Mouse (Mus musculus) MEL (cell line): ENCODE data around the gene Aip. TPM values are rescaled to one million over a fixed set of nuclear protein-coding genes. Genes with fewer than 3 reads are reported as not detected.

Experiments
- DNase-seq: peaks from one replicate; pipeline ENCODE4 v3.0.0; 2011; ENCODE audit warnings: low read depth, low spot score
- H3K27ac ChIP-seq: 2 replicates; pipeline ENCODE4 v1.5.1; 2012; ENCODE audit warnings: low read depth, mild to moderate bottlenecking, control low read depth, low read length, moderate library complexity; ENCODE audit not compliant: control insufficient read depth
- H3K27me3 ChIP-seq, 2 experiments: fragments of 150-350 bp in 1 of 2; sonication (generic) in 1 of 2; 2 replicates each; pipeline ENCODE4 v1.6.1; 2012; ENCODE audit warnings: low read length in 2 of 2, mild to moderate bottlenecking in 2 of 2, improper control_type of control experiment in 1 of 2, moderate library complexity in 1 of 2; ENCODE audit not compliant: insufficient read depth in 2 of 2, control insufficient read depth in 1 of 2
- H3K36me3 ChIP-seq, 2 experiments: 2 replicates each; pipeline ENCODE4 v1.6.1; 2012 to 2014; ENCODE audit warnings: low read length in 2 of 2, improper control_type of control experiment in 1 of 2, inconsistent platforms in 1 of 2, mild to moderate bottlenecking in 1 of 2; ENCODE audit not compliant: insufficient read depth in 2 of 2, control insufficient read depth in 1 of 2
- H3K4me1 ChIP-seq, 2 experiments: fragments of 150-350 bp in 1 of 2; sonication (generic) in 1 of 2; 2 replicates each; pipeline ENCODE4 v1.6.1; 2012; ENCODE audit warnings: low read length in 2 of 2, improper control_type of control experiment in 1 of 2, mild to moderate bottlenecking in 1 of 2; ENCODE audit not compliant: insufficient read depth in 2 of 2, control insufficient read depth in 1 of 2
- H3K4me3 ChIP-seq, 2 experiments: fragments of 150-350 bp in 1 of 2; sonication (generic) in 1 of 2; 2 replicates each; pipeline ENCODE4 v1.5.1; 2012; ENCODE audit warnings: low read depth in 2 of 2, low read length in 2 of 2, mild to moderate bottlenecking in 2 of 2, moderate library complexity in 2 of 2, control low read depth in 1 of 2, improper control_type of control experiment in 1 of 2; ENCODE audit not compliant: control insufficient read depth in 1 of 2, insufficient read depth in 1 of 2
- H3K79me2 ChIP-seq: 2 replicates; pipeline ENCODE4 v1.6.1; 2012; ENCODE audit warnings: mild to moderate bottlenecking, low read length, moderate library complexity; ENCODE audit not compliant: control insufficient read depth, poor library complexity, insufficient read depth
- H3K9ac ChIP-seq: 2 replicates; pipeline ENCODE4 v1.6.1; 2012; ENCODE audit warnings: low read depth, mild to moderate bottlenecking, control low read depth, low read length, moderate library complexity; ENCODE audit not compliant: control insufficient read depth, poor library complexity, severe bottlenecking
- H3K9me3 ChIP-seq: fragments of 150-350 bp; sonication (generic); replicated peaks from 2 replicates; pipeline ENCODE4 v1.6.1; 2012; ENCODE audit warnings: mild to moderate bottlenecking, low read length, improper control_type of control experiment, moderate library complexity; ENCODE audit not compliant: insufficient read depth
- BHLHE40 ChIP-seq: IDR thresholded peaks from 2 replicates; pipeline ENCODE4 v1.6.1; 2012; ENCODE audit warnings: low read depth, mild to moderate bottlenecking, inconsistent platforms, low read length, improper control_type of control experiment, borderline replicate concordance
- CHD1 ChIP-seq: IDR thresholded peaks from 2 replicates; pipeline ENCODE4 v1.6.1; 2012; ENCODE audit warnings: low read depth, mild to moderate bottlenecking, inconsistent platforms, low read length, improper control_type of control experiment
- CHD2 ChIP-seq: IDR thresholded peaks from 2 replicates; pipeline ENCODE4 v1.6.1; 2011; ENCODE audit warnings: low read length, improper control_type of control experiment
- E2F4 ChIP-seq: IDR thresholded peaks from 2 replicates; pipeline ENCODE4 v1.6.1; 2011; ENCODE audit warnings: low read depth, low read length, improper control_type of control experiment, borderline replicate concordance
- EP300 ChIP-seq, 2 experiments: IDR thresholded peaks; 2 replicates each; pipeline ENCODE4 v1.6.1; 2011; ENCODE audit warnings: improper control_type of control experiment in 2 of 2, low read length in 2 of 2, low read depth in 1 of 2, mild to moderate bottlenecking in 1 of 2
- ETS1 ChIP-seq: IDR thresholded peaks from 2 replicates; pipeline ENCODE4 v1.6.1; 2012; ENCODE audit warnings: low read depth, mild to moderate bottlenecking, inconsistent platforms, low read length, improper control_type of control experiment, moderate library complexity
- GABPA ChIP-seq: IDR thresholded peaks from 2 replicates; pipeline ENCODE4 v1.6.1; 2012; ENCODE audit warnings: low read depth, mild to moderate bottlenecking, inconsistent platforms, low read length, improper control_type of control experiment, moderate library complexity
- GATA1 ChIP-seq: IDR thresholded peaks from 2 replicates; pipeline ENCODE4 v1.6.1; 2011; ENCODE audit warnings: low read depth, low read length, improper control_type of control experiment
- HCFC1 ChIP-seq: IDR thresholded peaks from 2 replicates; pipeline ENCODE4 v1.6.1; 2012; ENCODE audit warnings: low read depth, mild to moderate bottlenecking, inconsistent platforms, low read length, improper control_type of control experiment, moderate library complexity
- KAT2A ChIP-seq: conservative IDR thresholded peaks from 2 replicates; pipeline ENCODE4 v1.6.1; 2012; ENCODE audit warnings: low read depth, low read length, improper control_type of control experiment, inconsistent platforms
- MAZ ChIP-seq: IDR thresholded peaks from 2 replicates; pipeline ENCODE4 v1.6.1; 2012; ENCODE audit warnings: low read depth, mild to moderate bottlenecking, inconsistent platforms, low read length, improper control_type of control experiment
- NELFE ChIP-seq: IDR thresholded peaks from 2 replicates; pipeline ENCODE4 v1.6.1; 2011; ENCODE audit warnings: low read depth, low read length, improper control_type of control experiment
- POLR2A ChIP-seq, 2 experiments: IDR thresholded peaks; 2 replicates each; pipeline ENCODE4 v1.6.1; 2011 to 2012; ENCODE audit warnings: low read length in 2 of 2, mild to moderate bottlenecking in 2 of 2, control low read depth in 1 of 2, improper control_type of control experiment in 1 of 2, low read depth in 1 of 2, moderate library complexity in 1 of 2; ENCODE audit not compliant: control insufficient read depth in 1 of 2, insufficient read depth in 1 of 2, poor library complexity in 1 of 2
- POLR2AphosphoS2 ChIP-seq: IDR thresholded peaks from 2 replicates; pipeline ENCODE4 v1.6.1; 2011; ENCODE audit warnings: low read length, improper control_type of control experiment
- POLR2AphosphoS5 ChIP-seq: IDR thresholded peaks from 2 replicates; pipeline ENCODE4 v1.6.1; 2012; ENCODE audit warnings: low read depth, borderline replicate concordance, mild to moderate bottlenecking, inconsistent platforms, low read length, moderate library complexity, mixed read lengths
- RAD21 ChIP-seq: IDR thresholded peaks from 2 replicates; pipeline ENCODE4 v1.6.1; 2011; ENCODE audit warnings: mild to moderate bottlenecking, low read depth, low read length, improper control_type of control experiment
- RCOR1 ChIP-seq: IDR thresholded peaks from 2 replicates; pipeline ENCODE4 v1.6.1; 2012; ENCODE audit warnings: low read depth, mild to moderate bottlenecking, inconsistent platforms, low read length, improper control_type of control experiment
- TAL1 ChIP-seq: IDR thresholded peaks from 2 replicates; pipeline ENCODE4 v1.6.1; 2012; ENCODE audit warnings: mild to moderate bottlenecking, inconsistent platforms, low read length, moderate library complexity, mixed read lengths
- TBP ChIP-seq: IDR thresholded peaks from 2 replicates; pipeline ENCODE4 v1.8.0; 2011; ENCODE audit warnings: low read depth, low read length, improper control_type of control experiment
- UBTF ChIP-seq: IDR thresholded peaks from 2 replicates; pipeline ENCODE4 v1.6.1; 2012; ENCODE audit warnings: low read depth, mild to moderate bottlenecking, inconsistent platforms, low read length, improper control_type of control experiment, moderate library complexity, borderline replicate concordance; ENCODE audit not compliant: insufficient read depth
- USF1 ChIP-seq: IDR thresholded peaks from 2 replicates; pipeline ENCODE4 v1.6.1; 2014; ENCODE audit warnings: low read depth, mild to moderate bottlenecking, inconsistent platforms, low read length, improper control_type of control experiment, moderate library complexity
- ZC3H11A ChIP-seq: IDR thresholded peaks from 2 replicates; pipeline ENCODE4 v1.6.1; 2012; ENCODE audit warnings: low read depth, mild to moderate bottlenecking, inconsistent platforms, low read length, improper control_type of control experiment
- ZMIZ1 ChIP-seq: IDR thresholded peaks from 2 replicates; pipeline ENCODE4 v1.6.1; 2012; ENCODE audit warnings: low read depth, mild to moderate bottlenecking, inconsistent platforms, low read length, improper control_type of control experiment, moderate library complexity
- ZNF384 ChIP-seq: IDR thresholded peaks from 2 replicates; pipeline ENCODE4 v1.6.1; 2012; ENCODE audit warnings: low read depth, mild to moderate bottlenecking, inconsistent platforms, low read length, improper control_type of control experiment
- polyA plus RNA-seq, 2 experiments: library from polyadenylated mRNA; stranded (reverse) in 1 of 2; unstranded in 1 of 2; fragments of >175 nt in 1 of 2; fragments of >200 nt in 1 of 2; gene quantifications; 2 replicates each; pipeline versions ENCODE4 v1.2.1 to v1.2.4; 2012; ENCODE audit warnings: low replicate concordance in 2 of 2, low read depth in 1 of 2; ENCODE audit not compliant: insufficient read length in 2 of 2, insufficient read depth in 1 of 2, missing spikeins in 1 of 2
- total RNA-seq: library from RNA; depleted of rRNA; stranded (reverse); fragments of 300-350 nt; gene quantifications from 2 replicates; pipeline ENCODE4 v1.2.3, GENCODE M21; 2012

The Aip gene
- total and polyA plus RNA-seq, 3 experiments = 37.8 to 101 TPM; not detected in 1

DNA sequence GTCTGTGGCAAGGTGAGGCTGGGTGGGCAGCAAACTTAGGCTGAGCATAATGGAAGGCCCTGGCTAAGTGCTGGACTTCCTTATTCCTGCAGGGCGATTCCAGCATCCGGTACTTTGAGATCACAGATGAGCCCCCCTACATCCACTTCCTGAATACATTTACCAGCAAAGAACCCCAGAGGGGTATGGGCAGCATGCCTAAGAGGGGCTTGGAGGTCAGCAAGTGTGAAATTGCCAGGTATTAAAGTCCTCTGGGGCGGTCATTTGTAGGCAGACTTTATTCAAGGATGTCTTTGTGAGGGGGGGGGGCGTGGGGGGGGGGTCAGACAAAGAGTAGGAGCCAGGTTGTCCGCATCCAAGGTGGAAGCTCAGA lies 25.8 kb upstream of the Aip start:
- Histone ChIP-seq H3K27ac (no peak overlapping the region), H3K79me2 (peaks cover 15% of the 10 kb centered on the region), H3K4me1 (peaks cover 9 to 22% of the 10 kb centered on the region in 2 experiments; a peak in 3 of 4 replicates), H3K36me3 (peaks cover 1 to 5% of the 10 kb centered on the region in 2 experiments; a peak in 2 of 4 replicates), H3K4me3 (no peak overlapping the region), H3K9ac (no peak overlapping the region), H3K27me3 (no peaks in the 10 kb centered on the region), H3K9me3 (no peaks in the 10 kb centered on the region)
- no peak for DNase-seq
- TF ChIP-seq GABPA (no peak), RCOR1 (no peak), ZMIZ1 (no peak), CHD2 (no peak), EP300 (IDR thresholded peaks at IDR 0.05; ENCODE audit: low read depth in 1 of 2, low read length in 2 of 2) (no peak), KAT2A (no peak), USF1 (no peak), POLR2AphosphoS5 (no peak), POLR2AphosphoS2 (no peak), GATA1 (no peak), CHD1 (no peak), E2F4 (no peak), RAD21 (no peak), TBP (no peak), POLR2A (IDR thresholded peaks at IDR 0.05; ENCODE audit: control insufficient read depth in 1 of 2, insufficient read depth in 1 of 2, low read depth in 1 of 2, low read length in 2 of 2, poor library complexity in 1 of 2) (no peak), TAL1 (no peak), ZNF384 (no peak), HCFC1 (no peak), UBTF (no peak)

DNA sequence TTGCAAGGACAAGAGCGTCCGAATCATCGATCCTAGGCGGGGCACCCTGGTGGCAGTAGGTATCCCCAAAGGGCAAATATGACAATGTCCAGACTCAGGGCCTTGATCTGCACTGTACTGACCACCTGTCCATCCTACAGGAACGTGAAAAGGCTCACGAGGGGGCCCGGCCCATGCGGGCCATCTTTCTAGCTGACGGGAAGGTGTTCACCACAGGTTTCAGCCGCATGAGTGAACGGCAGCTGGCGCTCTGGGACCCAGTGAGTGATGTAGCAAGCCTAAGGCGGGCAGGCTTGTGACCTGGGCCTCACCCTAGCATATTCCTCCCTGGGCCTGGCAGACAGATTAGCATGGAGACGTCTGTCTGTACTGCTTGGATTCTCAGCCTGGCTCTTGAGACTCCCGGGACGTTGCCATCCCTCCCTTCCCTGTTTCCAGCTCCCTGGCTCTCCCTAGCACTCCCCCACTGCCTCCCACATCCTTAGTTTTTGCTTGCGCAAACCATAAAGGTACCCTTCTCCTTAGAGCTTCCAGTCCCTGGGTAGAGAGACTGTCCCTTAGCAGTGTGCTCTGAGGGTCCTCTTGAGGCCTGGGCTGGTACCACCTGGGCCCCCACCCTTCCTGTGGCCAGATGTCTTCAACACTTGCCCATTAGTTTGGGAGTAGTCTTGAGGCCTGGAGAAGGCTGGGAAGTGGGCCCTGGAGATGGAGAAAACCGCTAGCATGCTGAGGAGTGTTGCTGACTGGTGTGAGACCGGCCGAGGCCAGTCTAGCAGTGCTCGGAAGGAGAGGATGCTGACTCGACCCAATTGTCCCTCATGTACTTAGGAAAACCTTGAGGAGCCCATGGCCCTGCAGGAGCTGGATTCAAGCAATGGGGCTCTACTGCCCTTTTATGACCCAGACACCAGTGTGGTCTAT lies 25.2 kb upstream of the Aip start:
- Histone ChIP-seq H3K36me3 (peaks cover 1 to 5% of the 10 kb centered on the region in 2 experiments; a peak in 2 of 4 replicates), H3K79me2 (peaks cover 15% of the 10 kb centered on the region), H3K27ac (no peak overlapping the region), H3K9me3 (no peaks in the 10 kb centered on the region), H3K4me3 (no peak overlapping the region), H3K4me1 (peaks cover 9 to 22% of the 10 kb centered on the region in 2 experiments; a peak in 3 of 4 replicates), H3K27me3 (no peaks in the 10 kb centered on the region), H3K9ac (no peak overlapping the region)
- no peak for TF ChIP-seq ETS1
- no peak for TF ChIP-seq MAZ
- TF ChIP-seq BHLHE40 = no peak
- no peak for TF ChIP-seq RAD21
- no peak for TF ChIP-seq RCOR1
- TF ChIP-seq POLR2AphosphoS2 = no peak
- no peak for TF ChIP-seq ZC3H11A
- TF ChIP-seq UBTF = no peak
- no peak for TF ChIP-seq NELFE
- no peak for DNase-seq
